Mouse (Mus musculus) bone marrow, adult 2 months (tissue): ENCODE data around the gene Tmed8.

Experiments used
- CTCF ChIP-seq: fragments of 200-500 bp; IDR thresholded peaks from 2 replicates; pipeline ENCODE4 v1.5.1; 2011; ENCODE audit warnings: low read length, control low read depth; ENCODE audit not compliant: control insufficient read depth, insufficient read depth
- POLR2A ChIP-seq: fragments of 200-500 bp; IDR thresholded peaks from 2 replicates; pipeline ENCODE4 v1.6.1; 2011; ENCODE audit warnings: low read depth, mild to moderate bottlenecking, control low read depth, low read length, borderline replicate concordance; ENCODE audit not compliant: control insufficient read depth

DNA sequence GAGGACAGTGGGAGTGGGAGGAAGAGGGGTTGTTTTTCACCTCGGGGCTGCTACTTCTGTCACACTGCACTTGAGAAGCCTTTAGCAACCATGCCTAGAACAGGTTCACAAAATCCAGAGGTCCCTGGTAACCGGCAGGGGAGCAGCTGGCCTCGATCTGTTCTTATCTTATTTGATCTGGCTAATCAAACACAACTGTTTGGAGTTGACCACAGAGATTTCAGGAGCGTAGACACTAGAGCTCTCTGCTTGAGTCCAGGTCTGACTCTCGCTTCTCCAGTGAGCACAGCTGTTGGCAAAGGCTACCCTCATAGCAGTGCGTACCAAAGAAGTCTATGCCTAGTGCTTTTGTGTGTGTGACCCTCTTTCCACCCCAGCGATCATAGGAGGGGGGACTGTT lies 42.2 kb downstream of the Tmed8 start:
- TF ChIP-seq POLR2A = no peak
- TF ChIP-seq CTCF = no peak
